Mouse (Mus musculus) lung, embryonic 14.5 days (tissue): ENCODE results near the gene Bcl2l10. TPM values are rescaled to one million over a fixed set of nuclear protein-coding genes. Genes with fewer than 3 reads are reported as not detected.

Source experiments
- ATAC-seq: fragments of 200-750 bp; cut with Nextera tagmentation; 2 replicates; pipeline ENCODE4 v1.8.0; 2017; ENCODE audit warnings: mild to moderate bottlenecking, moderate TSS enrichment, moderate library complexity; ENCODE audit not compliant: insufficient read depth
- DNase-seq: peaks from one replicate; pipeline ENCODE4 v3.0.0-alpha.2; 2015
- H3K27ac ChIP-seq: fragments of 300-500 bp; sonication (generic); 2 replicates; pipeline ENCODE4 v1.5.1; 2014; ENCODE audit warnings: low read depth, mild to moderate bottlenecking, moderate library complexity
- H3K27me3 ChIP-seq: fragments of 300-500 bp; sonication (generic); 2 replicates; pipeline ENCODE4 v1.6.1; 2014; ENCODE audit warnings: low read length, control low read depth; ENCODE audit not compliant: insufficient read depth
- H3K36me3 ChIP-seq: fragments of 300-500 bp; sonication (generic); 2 replicates; pipeline ENCODE4 v1.6.1; 2014; ENCODE audit warnings: control low read depth; ENCODE audit not compliant: insufficient read depth
- H3K4me1 ChIP-seq: fragments of 300-500 bp; sonication (generic); 2 replicates; pipeline ENCODE4 v1.6.1; 2014; ENCODE audit warnings: antibody characterized with exemption, control low read depth; ENCODE audit not compliant: insufficient read depth
- H3K4me2 ChIP-seq: fragments of 300-500 bp; sonication (generic); 2 replicates; pipeline ENCODE4 v1.6.1; 2014; ENCODE audit warnings: mild to moderate bottlenecking
- H3K4me3 ChIP-seq: fragments of 300-500 bp; sonication (generic); 2 replicates; pipeline ENCODE4 v1.5.1; 2014; ENCODE audit warnings: low read depth, low read length
- H3K9ac ChIP-seq: fragments of 300-500 bp; sonication (generic); 2 replicates; pipeline ENCODE4 v1.6.1; 2014
- H3K9me3 ChIP-seq: fragments of 300-500 bp; sonication (generic); 2 replicates; pipeline ENCODE4 v1.6.1; 2016; ENCODE audit warnings: low read depth, low read length, control low read depth
- CTCF ChIP-seq: IDR thresholded peaks from 2 replicates; pipeline ENCODE4 v1.5.1; 2016; ENCODE audit warnings: antibody characterized with exemption, low read depth
- WGBS: fragments of 180-500 bp; shearing (Covaris S2); extraction: QIAGEN DNeasy Blood & Tissue Kit; methylation state at CpG from one replicate; pipeline ENCODE4 v1.1.7; 2014; 5-methylcytosine and 5-hydroxymethylcytosine counted together
- polyA plus RNA-seq: library from polyadenylated mRNA; unstranded; fragments of >200 nt; fragmentation: Nextera tagmentation; extraction: Ambion mirVana; gene quantifications from 2 replicates; pipeline ENCODE4 v1.2.1, GENCODE M21; 2014

Gene Bcl2l10
- polyA plus RNA-seq, 1 experiment from 2014 or later, result not detected

- ATAC-seq, result no peak
- Histone ChIP-seq H3K27ac (no peak overlapping the region), H3K4me3 (no peak overlapping the region), H3K9me3 (no peaks in the 10 kb centered on the region), H3K4me1 (no peaks in the 10 kb centered on the region), H3K9ac (no peak overlapping the region), H3K4me2 (no peak overlapping the region), H3K36me3 (peaks cover 46% of the 10 kb centered on the region), H3K27me3 (no peaks in the 10 kb centered on the region)
- WGBS, result 85% methylated on average over 4 of the region's 4 CpGs
- no peak for DNase-seq
- no peak for TF ChIP-seq CTCF
Measured at GRCm38 (mm10) chr9:75342433-75342832, 5.1 kb upstream of the Bcl2l10 start.

DNA sequence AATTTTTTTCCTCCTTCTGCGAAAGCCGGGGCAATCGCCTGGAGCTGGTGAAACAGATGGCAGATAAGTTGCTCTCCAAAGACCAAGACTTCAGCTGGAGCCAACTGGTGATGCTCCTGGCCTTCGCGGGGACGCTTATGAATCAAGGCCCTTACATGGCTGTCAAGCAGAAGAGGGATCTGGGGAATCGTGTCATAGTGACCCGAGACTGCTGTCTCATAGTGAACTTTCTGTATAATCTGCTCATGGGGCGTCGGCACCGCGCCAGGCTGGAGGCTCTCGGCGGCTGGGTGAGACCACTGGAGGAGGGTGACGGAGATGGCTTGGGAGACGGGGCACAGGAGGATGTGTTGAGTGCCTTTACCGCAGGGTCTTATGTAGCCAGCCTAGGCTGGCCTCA is 508 bp downstream of the Bcl2l10 start:
- ATAC-seq (no peak), DNase-seq (no peak)
- Histone ChIP-seq H3K4me3 (no peak overlapping the region), H3K9me3 (no peaks in the 10 kb centered on the region), H3K4me2 (no peak overlapping the region), H3K9ac (no peak overlapping the region), H3K4me1 (no peaks in the 10 kb centered on the region), H3K27ac (no peak overlapping the region), H3K27me3 (no peaks in the 10 kb centered on the region), H3K36me3 (0 out of 2 replicates have a peak, but pooled peaks cover 21% of the 10 kb centered on the region)
- TF ChIP-seq CTCF, result no peak
- WGBS, result 90% methylated on average over 17 of the region's 17 CpGs

- Histone ChIP-seq H3K4me2 (no peak overlapping the region), H3K36me3 (0 out of 2 replicates have a peak, but pooled peaks cover 15% of the 10 kb centered on the region), H3K27ac (no peak overlapping the region), H3K4me3 (no peak overlapping the region), H3K27me3 (no peaks in the 10 kb centered on the region), H3K9me3 (no peaks in the 10 kb centered on the region), H3K9ac (no peak overlapping the region), H3K4me1 (no peaks in the 10 kb centered on the region)
- 83% methylated on average over 3 of the region's 3 CpGs for WGBS
- no peak for ATAC-seq
- no peak for DNase-seq
- no peak for TF ChIP-seq CTCF
Measured at GRCm38 (mm10) chr9:75348641-75349040, 1.1 kb downstream of the Bcl2l10 start.

DNA sequence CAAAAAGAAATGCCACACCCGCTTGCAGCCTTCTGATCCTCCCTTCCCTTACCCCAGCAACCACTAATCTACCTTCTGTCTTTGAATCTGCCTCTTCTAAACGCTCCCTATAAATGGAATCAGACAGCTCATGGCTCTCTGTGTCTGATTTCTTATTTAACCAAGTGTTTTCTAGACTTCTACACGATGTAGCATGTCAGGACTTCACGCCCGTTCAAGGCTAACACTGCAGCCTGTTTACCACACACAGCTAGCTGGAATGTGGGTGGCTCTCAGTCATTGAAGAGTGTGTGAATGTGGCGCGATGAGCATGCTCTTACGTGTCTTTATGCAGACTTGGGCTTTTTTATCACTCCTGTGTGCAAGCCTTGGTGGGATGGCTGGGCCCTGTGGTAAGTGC is 5.5 kb downstream of the Bcl2l10 start:
- Histone ChIP-seq H3K4me3 (no peak overlapping the region), H3K36me3 (no peaks in the 10 kb centered on the region), H3K27me3 (no peaks in the 10 kb centered on the region), H3K9ac (no peak overlapping the region), H3K4me2 (no peak overlapping the region), H3K4me1 (no peaks in the 10 kb centered on the region), H3K27ac (no peak overlapping the region), H3K9me3 (no peaks in the 10 kb centered on the region)
- 57% methylated on average over 8 of the region's 8 CpGs for WGBS
- DNase-seq (no peak), ATAC-seq (no peak)
- no peak for TF ChIP-seq CTCF

DNA sequence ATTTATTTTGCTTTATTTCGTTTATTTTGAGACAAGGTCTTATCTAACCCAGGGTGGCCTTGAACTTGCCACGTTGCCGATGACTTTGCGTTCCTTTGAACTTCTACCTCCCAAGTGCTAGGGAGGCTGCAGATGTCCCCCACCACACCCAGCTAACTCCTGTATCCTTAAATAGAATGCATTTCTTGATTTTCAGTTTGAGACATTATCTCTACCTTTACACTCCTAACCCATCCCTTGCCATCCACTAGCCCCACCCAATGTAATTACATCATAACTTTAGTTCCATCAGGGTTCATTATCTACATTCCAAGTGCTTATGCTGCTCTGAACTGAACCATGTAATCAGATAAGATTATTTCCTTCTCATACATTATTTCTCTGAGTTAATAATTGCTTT is 8.2 kb downstream of the Bcl2l10 start:
- no peak overlapping the region for H3K4me2 ChIP-seq
- WGBS, result 77% methylated on average over 4 of the region's 4 CpGs
- no peak for ATAC-seq
- H3K4me1 ChIP-seq, result no peaks in the 10 kb centered on the region
- no peaks in the 10 kb centered on the region for H3K9me3 ChIP-seq
- H3K27ac ChIP-seq, result no peak overlapping the region
- TF ChIP-seq CTCF, result no peak
- no peak overlapping the region for H3K9ac ChIP-seq
- no peak overlapping the region for H3K4me3 ChIP-seq
- H3K27me3 ChIP-seq, result no peaks in the 10 kb centered on the region
- DNase-seq, result no peak
- H3K36me3 ChIP-seq, result no peaks in the 10 kb centered on the region

- Histone ChIP-seq H3K9me3 (no peaks in the 10 kb centered on the region), H3K36me3 (no peaks in the 10 kb centered on the region), H3K27me3 (no peaks in the 10 kb centered on the region), H3K27ac (no peak overlapping the region), H3K9ac (no peak overlapping the region), H3K4me3 (no peak overlapping the region), H3K4me2 (no peak overlapping the region), H3K4me1 (no peaks in the 10 kb centered on the region)
- ATAC-seq (no peak), DNase-seq (no peak)
- 71% methylated on average over 9 of the region's 9 CpGs for WGBS
- TF ChIP-seq CTCF, result no peak
Measured at GRCm38 (mm10) chr9:75357087-75357654, 9.6 kb downstream of the Bcl2l10 start.

DNA sequence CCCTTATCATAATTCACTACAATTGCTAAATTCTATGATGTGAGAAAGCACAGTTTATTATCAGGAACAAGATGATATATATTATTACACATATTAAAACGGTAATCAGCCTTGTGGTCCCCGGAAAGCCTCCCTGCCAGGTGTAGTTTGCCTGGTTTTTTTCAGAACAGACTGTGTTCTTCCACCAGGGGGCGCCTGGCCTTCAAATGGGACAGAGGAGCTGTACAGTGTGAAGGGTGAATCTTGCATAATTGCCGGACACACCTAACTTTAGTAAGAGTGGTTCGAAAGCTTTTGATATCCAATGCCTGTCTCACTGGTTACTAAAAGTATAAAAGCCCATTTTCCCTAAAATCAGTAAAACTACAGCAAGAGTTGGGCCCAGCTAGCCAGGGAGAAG is 14.1 kb downstream of the Bcl2l10 start:
- peak; percentile 60; the same call in 1 of the 2 replicates for ATAC-seq
- WGBS, result 30% methylated on average over 5 of the region's 5 CpGs
- H3K36me3 ChIP-seq, result no peaks in the 10 kb centered on the region
- peak; percentile 87 for TF ChIP-seq CTCF
- peak; percentile 82 for DNase-seq
- no peaks in the 10 kb centered on the region for H3K27me3 ChIP-seq
- H3K4me2 ChIP-seq, result no peak overlapping the region
- no peak overlapping the region for H3K27ac ChIP-seq
- H3K4me3 ChIP-seq, result no peak overlapping the region
- no peaks in the 10 kb centered on the region for H3K4me1 ChIP-seq
- no peaks in the 10 kb centered on the region for H3K9me3 ChIP-seq
- no peak overlapping the region for H3K9ac ChIP-seq
